Mouse (Mus musculus): ENCODE measurements around the gene Olfr31.

Olfr31 gene

GRCm38 (mm10) chr14:14353740-14354510 lies 31.3 kb downstream of the Olfr31 start:
- peak in 1 of 2 experiments; percentile 3 for DNase-seq (ENCODE audit: low read depth in 2 of 2, low spot score in 2 of 2)

- peak in 1 of 2 experiments; percentile 11 for DNase-seq (ENCODE audit: low read depth in 2 of 2, low spot score in 2 of 2)
These were observed 32.1 kb downstream of the Olfr31 start for GRCm38 (mm10) chr14:14354511-14355359.

- DNase-seq (ENCODE audit: low read depth in 2 of 2, low spot score in 2 of 2): no peak
These were observed 32.7 kb downstream of the Olfr31 start for GRCm38 (mm10) chr14:14355360-14355646.

Data from CD8-positive naive resting alpha-beta T cell, adult 2 months (primary cell).